Mouse (Mus musculus) liver, embryonic 14.5 days (tissue): ENCODE results near the gene Ceacam19. TPM values are rescaled to one million over a fixed set of nuclear protein-coding genes. Genes with fewer than 3 reads are reported as not detected.
A peak's percentile ranks its signal among the peaks of the same experiment; 100 is the strongest.

Experiments
- ATAC-seq: fragments of 200-750 bp; cut with Nextera tagmentation; 2 replicates; pipeline ENCODE4 v1.8.0; 2017; ENCODE audit warnings: moderate number of reproducible peaks, mild to moderate bottlenecking, moderate library complexity; ENCODE audit not compliant: insufficient read depth
- DNase-seq, 3 experiments: peaks; one replicate each; pipeline ENCODE4 v3.0.0-alpha.2; 2012 to 2013; ENCODE audit warnings: low read depth in 3 of 3, low spot score in 3 of 3
- H3K27ac ChIP-seq: fragments of 300-500 bp; sonication (generic); 2 replicates; pipeline ENCODE4 v1.5.1; 2014; ENCODE audit warnings: moderate library complexity, mild to moderate bottlenecking, control low read depth, inconsistent platforms
- H3K27me3 ChIP-seq: fragments of 300-500 bp; sonication (generic); 2 replicates; pipeline ENCODE4 v1.6.1; 2014; ENCODE audit warnings: mild to moderate bottlenecking, low read length, moderate library complexity; ENCODE audit not compliant: control insufficient read depth, insufficient read depth
- H3K36me3 ChIP-seq: fragments of 300-500 bp; sonication (generic); replicated peaks from 2 replicates; pipeline ENCODE4 v1.6.1; 2014; ENCODE audit warnings: low read depth; ENCODE audit not compliant: control insufficient read depth, insufficient read depth
- H3K4me1 ChIP-seq, 2 experiments: fragments of 200-500 bp in 1 of 2; fragments of 300-500 bp in 1 of 2; sonication (generic) in 1 of 2; replicated peaks; 2 replicates each; pipeline ENCODE4 v1.6.1; 2012 to 2014; ENCODE audit warnings: antibody characterized with exemption in 1 of 2, inconsistent platforms in 1 of 2, low read length in 1 of 2; ENCODE audit not compliant: control insufficient read depth in 2 of 2, insufficient read depth in 2 of 2
- H3K4me2 ChIP-seq: fragments of 300-500 bp; sonication (generic); 2 replicates; pipeline ENCODE4 v1.6.1; 2014; ENCODE audit warnings: low read depth, mild to moderate bottlenecking, control low read depth, moderate library complexity
- H3K4me3 ChIP-seq, 2 experiments: fragments of 200-500 bp in 1 of 2; fragments of 300-500 bp in 1 of 2; sonication (generic) in 1 of 2; 2 replicates each; pipeline ENCODE4 v1.5.1; 2012 to 2014; ENCODE audit warnings: low read depth in 2 of 2, low read length in 2 of 2, mild to moderate bottlenecking in 2 of 2, control low read depth in 1 of 2, inconsistent platforms in 1 of 2, moderate library complexity in 1 of 2; ENCODE audit not compliant: insufficient read depth in 1 of 2
- H3K9ac ChIP-seq: fragments of 300-500 bp; sonication (generic); replicated peaks from 2 replicates; pipeline ENCODE4 v1.6.1; 2014; ENCODE audit warnings: mild to moderate bottlenecking, control low read depth, moderate library complexity
- H3K9me3 ChIP-seq: fragments of 300-500 bp; sonication (generic); 2 replicates; pipeline ENCODE4 v1.6.1; 2016; ENCODE audit warnings: low read length, mixed read lengths; ENCODE audit not compliant: control insufficient read depth
- CTCF ChIP-seq: IDR thresholded peaks from 2 replicates; pipeline ENCODE4 v1.5.1; 2016; ENCODE audit warnings: antibody characterized with exemption, low read depth, control low read depth
- EP300 ChIP-seq: IDR thresholded peaks from 2 replicates; pipeline ENCODE4 v1.6.1; 2016; ENCODE audit warnings: antibody characterized with exemption, low read depth
- WGBS: fragments of 180-500 bp; shearing (Covaris S2); extraction: QIAGEN DNeasy Blood & Tissue Kit; methylation state at CpG from one replicate; pipeline ENCODE4 v1.1.7; 2014; ENCODE audit not compliant: insufficient replicate concordance; 5-methylcytosine and 5-hydroxymethylcytosine counted together
- polyA plus RNA-seq, 2 experiments: library from polyadenylated mRNA; depleted of rRNA in 1 of 2; stranded (reverse) in 1 of 2; unstranded in 1 of 2; fragments of >200 nt; fragmentation: Nextera tagmentation in 1 of 2; extraction: Ambion mirVana in 1 of 2; gene quantifications; 2 replicates each; pipeline versions ENCODE4 v1.2.1 to v1.2.3; 2012 to 2014

Gene Ceacam19
- polyA plus RNA-seq (2012; rRNA removed): 0.01 TPM in 1 of 2 replicates, not detected in the other
- not detected in 2 replicates for polyA plus RNA-seq (2014; fragmentation: Nextera tagmentation; extraction: Ambion mirVana)

GRCm38 (mm10) chr7:19887849-19888248 lies at the start of gene Ceacam19:
Gene Ceacam19, minus strand, starts transcription at chr7:19887965.
- no peak for DNase-seq
- Histone ChIP-seq H3K4me1 (no peaks in the 10 kb centered on the region), H3K9ac (no peak within 1 kb of the TSS), H3K36me3 (no peaks in the 10 kb centered on the region), H3K4me2 (no peak within 1 kb of the TSS), H3K27ac (no peak within 1 kb of the TSS), H3K27me3 (no peaks in the 10 kb centered on the region), H3K4me3 (no peak within 1 kb of the TSS), H3K9me3 (no peaks in the 10 kb centered on the region)
- ATAC-seq: no peak
- 43% methylated on average over 7 of the region's 7 CpGs for WGBS
- TF ChIP-seq CTCF: no peak
- no peak for TF ChIP-seq EP300

GRCm38 (mm10) chr7:19937229-19937821 lies 49.6 kb upstream of the Ceacam19 start:
- no peak overlapping the region for H3K4me2 ChIP-seq
- DNase-seq (no peak), ATAC-seq (no peak)
- H3K36me3 ChIP-seq: no peaks in the 10 kb centered on the region
- 67% methylated on average over 11 of the region's 11 CpGs for WGBS
- H3K27me3 ChIP-seq: no peaks in the 10 kb centered on the region
- no peak overlapping the region for H3K27ac ChIP-seq
- TF ChIP-seq EP300 (no peak), CTCF (no peak)
- H3K4me3 ChIP-seq: no peak overlapping the region
- H3K9ac ChIP-seq: no peak overlapping the region
- no peaks in the 10 kb centered on the region for H3K9me3 ChIP-seq
- H3K4me1 ChIP-seq: peaks cover 0 to 17% of the 10 kb centered on the region in 2 experiments; a peak in 2 of 4 replicates

GRCm38 (mm10) chr7:19935961-19936360 lies 48.2 kb upstream of the Ceacam19 start:
- H3K9ac ChIP-seq: no peak overlapping the region

GRCm38 (mm10) chr7:19935171-19935751 lies 47.5 kb upstream of the Ceacam19 start:
- H3K4me2 ChIP-seq: peak overlapping the region; percentile 19
- peaks cover 0 to 17% of the 10 kb centered on the region in 2 experiments; a peak in 2 of 4 replicates for H3K4me1 ChIP-seq
- no peak overlapping the region for H3K27ac ChIP-seq
- ATAC-seq: peak; percentile 40; the same call in 1 of the 2 replicates
- H3K36me3 ChIP-seq: no peaks in the 10 kb centered on the region
- H3K9ac ChIP-seq: no peak overlapping the region
- 10% methylated on average over 20 of the region's 20 CpGs for WGBS
- TF ChIP-seq CTCF (no peak), EP300 (no peak)
- H3K9me3 ChIP-seq: no peaks in the 10 kb centered on the region
- DNase-seq: no peak
- H3K4me3 ChIP-seq: peak overlapping the region in 1 of 2 experiments; percentile 36; a peak in 2 of 4 replicates
- peaks cover 3% of the 10 kb centered on the region; the same call in 1 of the 2 replicates for H3K27me3 ChIP-seq

More at GRCm38 (mm10) chr7:19935961-19936360, 48.2 kb upstream of the Ceacam19 start:
- WGBS: 55% methylated on average over 6 of the region's 6 CpGs
- Histone ChIP-seq H3K27ac (no peak overlapping the region), H3K9me3 (no peaks in the 10 kb centered on the region), H3K4me3 (no peak overlapping the region), H3K27me3 (peaks cover 3% of the 10 kb centered on the region; the same call in 1 of the 2 replicates), H3K4me2 (peak overlapping the region; percentile 19), H3K4me1 (peaks cover 0 to 19% of the 10 kb centered on the region in 2 experiments; a peak in 2 of 4 replicates), H3K36me3 (no peaks in the 10 kb centered on the region)
- TF ChIP-seq CTCF: no peak
- no peak for TF ChIP-seq EP300
- DNase-seq (no peak), ATAC-seq (no peak)
